In the genomic region with DNA sequence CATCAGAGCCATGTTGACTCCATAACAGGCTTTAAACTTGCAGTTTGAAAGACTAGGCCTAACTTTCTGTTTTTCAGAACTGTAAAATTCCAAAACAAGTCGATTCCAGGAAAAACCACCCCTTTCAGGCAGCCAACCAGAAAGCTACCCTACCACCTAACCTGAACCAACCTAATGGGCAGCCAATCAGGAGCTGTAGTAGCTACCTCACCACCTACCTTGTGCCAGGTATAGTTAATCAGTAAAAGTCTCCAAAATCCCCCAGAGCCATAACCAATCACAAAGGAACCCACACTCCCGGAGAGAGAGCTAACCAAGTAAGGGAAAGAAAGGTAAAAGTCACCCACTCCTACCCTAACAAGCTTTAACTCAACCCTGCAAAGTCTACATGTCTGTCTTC, we compare ENCODE assay signal across 18 mouse cellular contexts.
"Had no signal": no experiment of that assay in that cellular context is flagged by ENCODE, and none has a peak within 500 bp of the region (broad histone marks: within the 10 kb centered on the region; RNA-seq: fewer than 3 reads in every experiment).

No protein-coding gene starts in this region.

- H3K9ac ChIP-seq: lung, embryonic 14.5 days; midbrain, embryonic 12.5 days; neural tube, embryonic 13.5 days; neural tube, embryonic 15.5 days had no signal

- ATAC-seq: midbrain, embryonic 16.5 days had no signal

- H3K9me3 ChIP-seq: midbrain, embryonic 10.5 days; midbrain, embryonic 12.5 days; neural tube, embryonic 13.5 days; neural tube, embryonic 15.5 days had no signal

- H3K4me2 ChIP-seq: lung, embryonic 14.5 days; midbrain, embryonic 12.5 days; neural tube, embryonic 13.5 days; neural tube, embryonic 15.5 days had no signal

- H3K4me1 ChIP-seq: midbrain, embryonic 10.5 days; midbrain, embryonic 12.5 days; neural tube, embryonic 13.5 days; neural tube, embryonic 15.5 days had no signal

- H3K27ac ChIP-seq: midbrain, embryonic 10.5 days; midbrain, embryonic 12.5 days; neural tube, embryonic 13.5 days; neural tube, embryonic 15.5 days had no signal

- DNase-seq: lung, embryonic 14.5 days; lung, postnatal 10 days; lung, postnatal 4 days; midbrain, embryonic 14.5 days; retina, postnatal 1 day; right cerebral cortex, adult 18-20 months; right cerebral cortex, postnatal 25 days; right cerebral cortex, postnatal 4 days; spleen, adult 18-20 months; thymus, adult 18-20 months; thymus, postnatal 14 days; thymus, postnatal 36 days had no signal

- H3K4me3 ChIP-seq: midbrain, embryonic 10.5 days; midbrain, embryonic 12.5 days; myocyte; neural tube, embryonic 13.5 days; neural tube, embryonic 15.5 days had no signal

- H3K27me3 ChIP-seq: midbrain, embryonic 12.5 days; neural tube, embryonic 13.5 days; neural tube, embryonic 15.5 days had no signal

- H3K36me3 ChIP-seq: midbrain, embryonic 10.5 days; midbrain, embryonic 12.5 days; neural tube, embryonic 13.5 days; neural tube, embryonic 15.5 days had no signal
